Mouse (Mus musculus) embryonic facial prominence, embryonic 14.5 days (tissue): ENCODE data around the gene Mybph. TPM values are rescaled to one million over a fixed set of nuclear protein-coding genes. Genes with fewer than 3 reads are reported as not detected.

Experiments
- ATAC-seq: fragments of 200-750 bp; cut with Nextera tagmentation; 2 replicates; pipeline ENCODE4 v1.8.0; 2017; ENCODE audit warnings: low read depth, moderate number of reproducible peaks, moderate TSS enrichment
- DNase-seq: peaks from one replicate; pipeline ENCODE4 v3.0.0-alpha.2; 2015; ENCODE audit warnings: low spot score
- H3K27ac ChIP-seq: fragments of 300-500 bp; sonication (generic); replicated peaks from 2 replicates; pipeline ENCODE4 v1.5.1; 2014; ENCODE audit warnings: low read depth, mild to moderate bottlenecking, low read length, moderate library complexity
- H3K27me3 ChIP-seq: fragments of 300-500 bp; sonication (generic); replicated peaks from 2 replicates; pipeline ENCODE4 v1.6.1; 2014; ENCODE audit warnings: low read length; ENCODE audit not compliant: control insufficient read depth, insufficient read depth
- H3K36me3 ChIP-seq: fragments of 300-500 bp; sonication (generic); 2 replicates; pipeline ENCODE4 v1.6.1; 2014; ENCODE audit warnings: low read length, mixed read lengths; ENCODE audit not compliant: control insufficient read depth, insufficient read depth
- H3K4me1 ChIP-seq: fragments of 300-500 bp; sonication (generic); 2 replicates; pipeline ENCODE4 v1.6.1; 2014; ENCODE audit warnings: antibody characterized with exemption, low read length; ENCODE audit not compliant: control insufficient read depth, insufficient read depth
- H3K4me2 ChIP-seq: fragments of 300-500 bp; sonication (generic); 2 replicates; pipeline ENCODE4 v1.6.1; 2014; ENCODE audit warnings: low read depth, mild to moderate bottlenecking, low read length, moderate library complexity, mixed read lengths
- H3K4me3 ChIP-seq: fragments of 300-500 bp; sonication (generic); 2 replicates; pipeline ENCODE4 v1.5.1; 2014; ENCODE audit warnings: low read depth, mild to moderate bottlenecking, low read length
- H3K9ac ChIP-seq: fragments of 300-500 bp; sonication (generic); 2 replicates; pipeline ENCODE4 v1.6.1; 2014; ENCODE audit warnings: low read depth, mild to moderate bottlenecking, low read length, moderate library complexity, mixed read lengths
- H3K9me3 ChIP-seq: fragments of 300-500 bp; sonication (generic); 2 replicates; pipeline ENCODE4 v1.6.1; 2016; ENCODE audit warnings: low read length; ENCODE audit not compliant: control insufficient read depth
- WGBS: fragments of 180-500 bp; shearing (Covaris S2); extraction: QIAGEN DNeasy Blood & Tissue Kit; methylation state at CpG from one replicate; pipeline ENCODE4 v1.1.7; 2014; 5-methylcytosine and 5-hydroxymethylcytosine counted together
- polyA plus RNA-seq: library from polyadenylated mRNA; unstranded; fragments of >200 nt; fragmentation: Nextera tagmentation; extraction: Ambion mirVana; gene quantifications from 2 replicates; pipeline ENCODE4 v1.2.1, GENCODE M21; 2014

Mybph gene
- polyA plus RNA-seq, 1 experiment from 2014 or later = 157 TPM

GRCm38 (mm10) chr1:134211043-134211442, 17.8 kb downstream of the Mybph start:
- DNase-seq (no peak), ATAC-seq (no peak)
- Histone ChIP-seq H3K27ac (no peak overlapping the region), H3K9ac (no peak overlapping the region), H3K9me3 (no peaks in the 10 kb centered on the region), H3K4me2 (no peak overlapping the region), H3K4me3 (no peak overlapping the region), H3K36me3 (no peaks in the 10 kb centered on the region), H3K27me3 (no peaks in the 10 kb centered on the region), H3K4me1 (0 out of 2 replicates have a peak, but pooled peaks cover 3% of the 10 kb centered on the region)
- WGBS = 45% methylated on average over 6 of the region's 6 CpGs

- Histone ChIP-seq H3K36me3 (no peaks in the 10 kb centered on the region), H3K27ac (no peak overlapping the region), H3K4me1 (0 out of 2 replicates have a peak, but pooled peaks cover 3% of the 10 kb centered on the region), H3K4me3 (no peak overlapping the region), H3K9ac (no peak overlapping the region), H3K9me3 (no peaks in the 10 kb centered on the region), H3K27me3 (no peaks in the 10 kb centered on the region), H3K4me2 (no peak overlapping the region)
- ATAC-seq (no peak), DNase-seq (no peak)
- 18% methylated on average over 2 of the region's 2 CpGs for WGBS
Measured at GRCm38 (mm10) chr1:134211631-134212030, 18.4 kb downstream of the Mybph start.

- no peak for DNase-seq
- H3K9me3 ChIP-seq = no peaks in the 10 kb centered on the region
Measured at GRCm38 (mm10) chr1:134212351-134212750, 19.1 kb downstream of the Mybph start.

GRCm38 (mm10) chr1:134213405-134213804, 20.2 kb downstream of the Mybph start:
- no peak overlapping the region for H3K9ac ChIP-seq
- no peak overlapping the region for H3K4me3 ChIP-seq
- 0 out of 2 replicates have a peak, but pooled peaks cover 3% of the 10 kb centered on the region for H3K4me1 ChIP-seq
- H3K9me3 ChIP-seq = no peaks in the 10 kb centered on the region
- no peaks in the 10 kb centered on the region for H3K36me3 ChIP-seq
- 65% methylated on average over 7 of the region's 7 CpGs for WGBS
- no peaks in the 10 kb centered on the region for H3K27me3 ChIP-seq
- ATAC-seq (no peak), DNase-seq (no peak)
- no peak overlapping the region for H3K4me2 ChIP-seq
- H3K27ac ChIP-seq = no peak overlapping the region

More at GRCm38 (mm10) chr1:134212351-134212750, 19.1 kb downstream of the Mybph start:
- no peak overlapping the region for H3K27ac ChIP-seq
- no peaks in the 10 kb centered on the region for H3K27me3 ChIP-seq
- H3K9ac ChIP-seq = no peak overlapping the region
- H3K4me3 ChIP-seq = no peak overlapping the region
- H3K36me3 ChIP-seq = no peaks in the 10 kb centered on the region
- 88% methylated on average over 5 of the region's 6 CpGs for WGBS
- no peak for ATAC-seq
- H3K4me2 ChIP-seq = no peak overlapping the region
- 0 out of 2 replicates have a peak, but pooled peaks cover 3% of the 10 kb centered on the region for H3K4me1 ChIP-seq

- ATAC-seq (no peak), DNase-seq (no peak)
- 54% methylated on average over 7 of the region's 7 CpGs for WGBS
Measured at GRCm38 (mm10) chr1:134215059-134215458, 21.8 kb downstream of the Mybph start.

GRCm38 (mm10) chr1:134215751-134216628, 22.7 kb downstream of the Mybph start:
- DNase-seq (no peak), ATAC-seq (no peak; the same call in 1 of the 2 replicates)
- Histone ChIP-seq H3K4me3 (no peak overlapping the region), H3K27me3 (no peaks in the 10 kb centered on the region), H3K9me3 (no peaks in the 10 kb centered on the region), H3K9ac (no peak overlapping the region), H3K27ac (no peak overlapping the region), H3K36me3 (no peaks in the 10 kb centered on the region), H3K4me1 (0 out of 2 replicates have a peak, but pooled peaks cover 3% of the 10 kb centered on the region), H3K4me2 (no peak overlapping the region)
- WGBS = 37% methylated on average over 10 of the region's 11 CpGs

More at GRCm38 (mm10) chr1:134215059-134215458, 21.8 kb downstream of the Mybph start:
- Histone ChIP-seq H3K9ac (no peak overlapping the region), H3K27me3 (no peaks in the 10 kb centered on the region), H3K4me1 (0 out of 2 replicates have a peak, but pooled peaks cover 3% of the 10 kb centered on the region), H3K27ac (no peak overlapping the region), H3K9me3 (no peaks in the 10 kb centered on the region), H3K36me3 (no peaks in the 10 kb centered on the region), H3K4me3 (no peak overlapping the region), H3K4me2 (no peak overlapping the region)

GRCm38 (mm10) chr1:134216629-134216971, 23.4 kb downstream of the Mybph start:
- Histone ChIP-seq H3K9me3 (no peaks in the 10 kb centered on the region), H3K4me1 (no peaks in the 10 kb centered on the region), H3K4me3 (no peak overlapping the region), H3K27me3 (no peaks in the 10 kb centered on the region), H3K4me2 (no peak overlapping the region), H3K36me3 (no peaks in the 10 kb centered on the region), H3K27ac (no peak overlapping the region), H3K9ac (no peak overlapping the region)
- 84% methylated on average over 2 of the region's 2 CpGs for WGBS
- ATAC-seq (no peak), DNase-seq (no peak)

- ATAC-seq = no peak
- H3K4me2 ChIP-seq = no peak overlapping the region
- 51% methylated on average over 12 of the region's 12 CpGs for WGBS
Measured at GRCm38 (mm10) chr1:134217028-134217481, 23.8 kb downstream of the Mybph start.

More at GRCm38 (mm10) chr1:134217028-134217481, 23.8 kb downstream of the Mybph start:
- Histone ChIP-seq H3K9me3 (no peaks in the 10 kb centered on the region), H3K27ac (no peak overlapping the region), H3K27me3 (no peaks in the 10 kb centered on the region), H3K4me1 (no peaks in the 10 kb centered on the region), H3K9ac (no peak overlapping the region), H3K36me3 (no peaks in the 10 kb centered on the region), H3K4me3 (no peak overlapping the region)
- DNase-seq = no peak
